Mouse (Mus musculus): ENCODE data around the gene Clcc1.

DNA sequence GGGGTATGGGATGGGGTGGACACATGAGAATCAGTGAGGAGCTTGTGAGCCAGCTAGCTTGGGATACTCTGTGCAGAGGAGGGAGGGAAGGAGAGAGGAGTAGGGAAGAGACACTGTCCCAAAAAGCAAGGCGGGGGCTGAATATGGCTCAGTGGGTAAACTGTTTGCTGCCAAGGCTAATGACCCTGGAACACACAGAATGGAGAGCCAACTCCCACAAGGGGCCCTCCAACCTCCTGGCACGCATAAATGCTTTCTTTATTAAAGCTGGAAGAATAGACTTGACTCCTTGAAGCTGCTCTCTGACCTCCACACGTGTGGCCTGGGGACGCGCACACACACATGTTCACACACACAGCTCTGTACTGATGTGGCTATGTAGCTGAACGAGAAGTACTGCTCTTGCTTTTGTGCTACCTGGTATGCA, 35.3 kb downstream of the Clcc1 start:
- TF ChIP-seq CTCF (IDR thresholded peaks at IDR 0.05; ENCODE audit: control insufficient read depth, insufficient read depth, insufficient read length) (no peak), CEBPB (IDR thresholded peaks at IDR 0.05; ENCODE audit: low read depth) (no peak), MYOD1 (IDR thresholded peaks at IDR 0.05; ENCODE audit: control insufficient read depth, insufficient read length, low read depth) (no peak)
